Mouse (Mus musculus): ENCODE measurements around the gene Zfp1. TPM values are rescaled to one million over a fixed set of nuclear protein-coding genes. Genes with fewer than 3 reads are reported as not detected.

The Zfp1 gene
- 22.8 and 23.3 TPM in 2 replicates for polyA plus RNA-seq (2014; fragmentation: Nextera tagmentation; extraction: Ambion mirVana)

- under 1% methylated on average over 74 of the region's 75 CpGs for WGBS
- H3K4me2 ChIP-seq (ENCODE audit: low read depth, severe bottlenecking) = peak within 1 kb of the TSS; percentile 60
- no peaks in the 10 kb centered on the region for H3K27me3 ChIP-seq (ENCODE audit: control insufficient read depth, insufficient read depth, low read length)
- H3K27ac ChIP-seq (replicated peaks; ENCODE audit: low read depth, low read length) = peak within 1 kb of the TSS; percentile 68
- peak; percentile 93 for DNase-seq (ENCODE audit: low spot score)
- H3K9me3 ChIP-seq (ENCODE audit: control insufficient read depth, low read length) = no peaks in the 10 kb centered on the region
- 0 out of 2 replicates have a peak, but pooled peaks cover 4% of the 10 kb centered on the region for H3K4me1 ChIP-seq (ENCODE audit: control insufficient read depth, insufficient read depth, low read length)
- peak; percentile 97 for ATAC-seq (ENCODE audit: insufficient number of reproducible peaks, low FRiP score, low TSS enrichment, low read depth)
- H3K36me3 ChIP-seq (ENCODE audit: control insufficient read depth, insufficient read depth, low read length) = no peaks in the 10 kb centered on the region
- peak within 1 kb of the TSS; percentile 66 for H3K4me3 ChIP-seq (ENCODE audit: low read depth, low read length)
- H3K9ac ChIP-seq (ENCODE audit: low read length) = peak within 1 kb of the TSS; percentile 87
Measured at GRCm38 (mm10) chr8:111643264-111644141, at the start of gene Zfp1. Gene Zfp1, plus strand, starts transcription at chr8:111643401.

GRCm38 (mm10) chr8:111594044-111594840, 49.0 kb upstream of the Zfp1 start:
- 0 out of 2 replicates have a peak, but pooled peaks cover 3% of the 10 kb centered on the region for H3K4me1 ChIP-seq (ENCODE audit: control insufficient read depth, insufficient read depth, low read length)
- H3K9ac ChIP-seq (ENCODE audit: low read length) = no peak overlapping the region
- H3K27ac ChIP-seq (replicated peaks; ENCODE audit: low read depth, low read length) = no peak overlapping the region
- WGBS = 85% methylated on average over 3 of the region's 3 CpGs
- no peaks in the 10 kb centered on the region for H3K27me3 ChIP-seq (ENCODE audit: control insufficient read depth, insufficient read depth, low read length)
- no peaks in the 10 kb centered on the region for H3K36me3 ChIP-seq (ENCODE audit: control insufficient read depth, insufficient read depth, low read length)
- H3K4me3 ChIP-seq (ENCODE audit: low read depth, low read length) = no peak overlapping the region
- ATAC-seq (ENCODE audit: insufficient number of reproducible peaks, low FRiP score, low TSS enrichment, low read depth) (no peak), DNase-seq (ENCODE audit: low spot score) (no peak)
- no peaks in the 10 kb centered on the region for H3K9me3 ChIP-seq (ENCODE audit: control insufficient read depth, low read length)
- no peak overlapping the region for H3K4me2 ChIP-seq (ENCODE audit: low read depth, severe bottlenecking)

- 0 out of 2 replicates have a peak, but pooled peaks cover 3% of the 10 kb centered on the region for H3K4me1 ChIP-seq (ENCODE audit: control insufficient read depth, insufficient read depth, low read length)
- WGBS = 98% methylated on average over 2 of the region's 2 CpGs
- no peak overlapping the region for H3K27ac ChIP-seq (replicated peaks; ENCODE audit: low read depth, low read length)
Measured at GRCm38 (mm10) chr8:111594951-111595350, 48.2 kb upstream of the Zfp1 start.

GRCm38 (mm10) chr8:111595712-111596484, 47.3 kb upstream of the Zfp1 start:
- Histone ChIP-seq H3K27me3 (ENCODE audit: control insufficient read depth, insufficient read depth, low read length) (no peaks in the 10 kb centered on the region), H3K9me3 (ENCODE audit: control insufficient read depth, low read length) (no peaks in the 10 kb centered on the region), H3K36me3 (ENCODE audit: control insufficient read depth, insufficient read depth, low read length) (no peaks in the 10 kb centered on the region), H3K27ac (replicated peaks; ENCODE audit: low read depth, low read length) (no peak overlapping the region), H3K4me2 (ENCODE audit: low read depth, severe bottlenecking) (no peak overlapping the region), H3K9ac (ENCODE audit: low read length) (no peak overlapping the region), H3K4me3 (ENCODE audit: low read depth, low read length) (no peak overlapping the region), H3K4me1 (ENCODE audit: control insufficient read depth, insufficient read depth, low read length) (0 out of 2 replicates have a peak, but pooled peaks cover 3% of the 10 kb centered on the region)
- DNase-seq (ENCODE audit: low spot score) (no peak), ATAC-seq (ENCODE audit: insufficient number of reproducible peaks, low FRiP score, low TSS enrichment, low read depth) (no peak)
- 90% methylated on average over 15 of the region's 15 CpGs for WGBS

More at GRCm38 (mm10) chr8:111594951-111595350, 48.2 kb upstream of the Zfp1 start:
- DNase-seq (ENCODE audit: low spot score) (no peak), ATAC-seq (ENCODE audit: insufficient number of reproducible peaks, low FRiP score, low TSS enrichment, low read depth) (no peak)
- Histone ChIP-seq H3K36me3 (ENCODE audit: control insufficient read depth, insufficient read depth, low read length) (no peaks in the 10 kb centered on the region), H3K9ac (ENCODE audit: low read length) (no peak overlapping the region), H3K9me3 (ENCODE audit: control insufficient read depth, low read length) (no peaks in the 10 kb centered on the region), H3K27me3 (ENCODE audit: control insufficient read depth, insufficient read depth, low read length) (no peaks in the 10 kb centered on the region), H3K4me3 (ENCODE audit: low read depth, low read length) (no peak overlapping the region), H3K4me2 (ENCODE audit: low read depth, severe bottlenecking) (no peak overlapping the region)

- ATAC-seq (ENCODE audit: insufficient number of reproducible peaks, low FRiP score, low TSS enrichment, low read depth) (no peak), DNase-seq (ENCODE audit: low spot score) (no peak)
- Histone ChIP-seq H3K36me3 (ENCODE audit: control insufficient read depth, insufficient read depth, low read length) (no peaks in the 10 kb centered on the region), H3K27me3 (ENCODE audit: control insufficient read depth, insufficient read depth, low read length) (no peaks in the 10 kb centered on the region), H3K4me3 (ENCODE audit: low read depth, low read length) (no peak overlapping the region), H3K4me2 (ENCODE audit: low read depth, severe bottlenecking) (no peak overlapping the region), H3K9ac (ENCODE audit: low read length) (no peak overlapping the region), H3K27ac (replicated peaks; ENCODE audit: low read depth, low read length) (no peak overlapping the region), H3K9me3 (ENCODE audit: control insufficient read depth, low read length) (no peaks in the 10 kb centered on the region), H3K4me1 (ENCODE audit: control insufficient read depth, insufficient read depth, low read length) (0 out of 2 replicates have a peak, but pooled peaks cover 3% of the 10 kb centered on the region)
- 79% methylated on average over 3 of the region's 3 CpGs for WGBS
Measured at GRCm38 (mm10) chr8:111596485-111596821, 46.7 kb upstream of the Zfp1 start.

- H3K27me3 ChIP-seq (ENCODE audit: control insufficient read depth, insufficient read depth, low read length) = no peaks in the 10 kb centered on the region
- no peak overlapping the region for H3K9ac ChIP-seq (ENCODE audit: low read length)
- 0 out of 2 replicates have a peak, but pooled peaks cover 3% of the 10 kb centered on the region for H3K4me1 ChIP-seq (ENCODE audit: control insufficient read depth, insufficient read depth, low read length)
- no peak overlapping the region for H3K4me2 ChIP-seq (ENCODE audit: low read depth, severe bottlenecking)
- ATAC-seq (ENCODE audit: insufficient number of reproducible peaks, low FRiP score, low TSS enrichment, low read depth) (no peak), DNase-seq (ENCODE audit: low spot score) (no peak)
- no peak overlapping the region for H3K4me3 ChIP-seq (ENCODE audit: low read depth, low read length)
- 45% methylated on average over 1 of the region's 1 CpGs for WGBS
- H3K9me3 ChIP-seq (ENCODE audit: control insufficient read depth, low read length) = no peaks in the 10 kb centered on the region
- no peaks in the 10 kb centered on the region for H3K36me3 ChIP-seq (ENCODE audit: control insufficient read depth, insufficient read depth, low read length)
- no peak overlapping the region for H3K27ac ChIP-seq (replicated peaks; ENCODE audit: low read depth, low read length)
Measured at GRCm38 (mm10) chr8:111597310-111597709, 45.9 kb upstream of the Zfp1 start.

- ATAC-seq (ENCODE audit: insufficient number of reproducible peaks, low FRiP score, low TSS enrichment, low read depth) (no peak), DNase-seq (ENCODE audit: low spot score) (no peak)
- Histone ChIP-seq H3K9ac (ENCODE audit: low read length) (no peak overlapping the region), H3K27me3 (ENCODE audit: control insufficient read depth, insufficient read depth, low read length) (no peaks in the 10 kb centered on the region), H3K4me3 (ENCODE audit: low read depth, low read length) (no peak overlapping the region), H3K36me3 (ENCODE audit: control insufficient read depth, insufficient read depth, low read length) (no peaks in the 10 kb centered on the region), H3K27ac (replicated peaks; ENCODE audit: low read depth, low read length) (no peak overlapping the region), H3K4me1 (ENCODE audit: control insufficient read depth, insufficient read depth, low read length) (0 out of 2 replicates have a peak, but pooled peaks cover 3% of the 10 kb centered on the region), H3K9me3 (ENCODE audit: control insufficient read depth, low read length) (no peaks in the 10 kb centered on the region), H3K4me2 (ENCODE audit: low read depth, severe bottlenecking) (no peak overlapping the region)
- WGBS = 85% methylated on average over 9 of the region's 9 CpGs
Measured at GRCm38 (mm10) chr8:111599707-111600444, 43.3 kb upstream of the Zfp1 start.
